Mouse (Mus musculus) ES-Bruce4 (cell line): ENCODE measurements around the gene Cfap45. TPM values are rescaled to one million over a fixed set of nuclear protein-coding genes. Genes with fewer than 3 reads are reported as not detected.

ENCODE experiments used
- H3K27ac ChIP-seq: 2 replicates; pipeline ENCODE4 v1.5.1; 2012; ENCODE audit warnings: low read length, inconsistent platforms; ENCODE audit not compliant: insufficient read depth
- H3K27me3 ChIP-seq: 2 replicates; pipeline ENCODE4 v1.6.1; 2012; ENCODE audit warnings: mild to moderate bottlenecking, low read length, inconsistent platforms; ENCODE audit not compliant: control insufficient read depth, poor library complexity, insufficient read depth, severe bottlenecking
- H3K36me3 ChIP-seq: 2 replicates; pipeline ENCODE4 v1.6.1; 2012; ENCODE audit warnings: inconsistent platforms, mild to moderate bottlenecking, low read length, moderate library complexity; ENCODE audit not compliant: control insufficient read depth, poor library complexity, insufficient read depth, severe bottlenecking
- H3K4me1 ChIP-seq: one replicate; pipeline ENCODE4 v1.8.1; 2011; ENCODE audit warnings: low read length; ENCODE audit not compliant: control insufficient read depth, insufficient read depth
- H3K4me3 ChIP-seq: 2 replicates; pipeline ENCODE4 v1.5.1; 2011; ENCODE audit warnings: low read depth, mild to moderate bottlenecking, low read length
- H3K9ac ChIP-seq: 2 replicates; pipeline ENCODE4 v1.6.1; 2012; ENCODE audit warnings: low read depth, mild to moderate bottlenecking, inconsistent platforms; ENCODE audit not compliant: poor library complexity, severe bottlenecking
- H3K9me3 ChIP-seq: replicated peaks from 2 replicates; pipeline ENCODE4 v1.6.1; 2012; ENCODE audit warnings: mild to moderate bottlenecking, low read length, inconsistent platforms; ENCODE audit not compliant: control insufficient read depth, poor library complexity, insufficient read depth, severe bottlenecking
- CTCF ChIP-seq: IDR thresholded peaks from one replicate; pipeline ENCODE4 v1.8.1; 2011; ENCODE audit warnings: low read depth, low read length
- EP300 ChIP-seq: IDR thresholded peaks from 2 replicates; pipeline ENCODE4 v1.6.1; 2011; ENCODE audit warnings: low read depth, low read length; ENCODE audit not compliant: insufficient read depth
- POLR2A ChIP-seq: IDR thresholded peaks from one replicate; pipeline ENCODE4 v1.8.1; 2011; ENCODE audit warnings: low read length; ENCODE audit not compliant: insufficient read depth
- polyA plus RNA-seq: library from polyadenylated mRNA; stranded (reverse); fragments of >200 nt; gene quantifications from 2 replicates; pipeline ENCODE4 v1.2.4, GENCODE M21; 2011; ENCODE audit warnings: low read depth; ENCODE audit not compliant: missing spikeins, insufficient read depth, insufficient read length

The Cfap45 gene
- polyA plus RNA-seq, 1 experiment, result 2.1 TPM

- Histone ChIP-seq H3K27me3 (no peaks in the 10 kb centered on the region), H3K9ac (no peak overlapping the region), H3K4me3 (no peak overlapping the region), H3K27ac (no peak overlapping the region), H3K36me3 (no peaks in the 10 kb centered on the region; the same call in 1 of the 2 replicates), H3K4me1 (peaks cover 2% of the 10 kb centered on the region), H3K9me3 (no peaks in the 10 kb centered on the region)
- no peak for TF ChIP-seq POLR2A
- no peak for TF ChIP-seq CTCF
- no peak for TF ChIP-seq EP300
These were observed 34.8 kb upstream of the Cfap45 start for GRCm38 (mm10) chr1:172485821-172486220.

DNA sequence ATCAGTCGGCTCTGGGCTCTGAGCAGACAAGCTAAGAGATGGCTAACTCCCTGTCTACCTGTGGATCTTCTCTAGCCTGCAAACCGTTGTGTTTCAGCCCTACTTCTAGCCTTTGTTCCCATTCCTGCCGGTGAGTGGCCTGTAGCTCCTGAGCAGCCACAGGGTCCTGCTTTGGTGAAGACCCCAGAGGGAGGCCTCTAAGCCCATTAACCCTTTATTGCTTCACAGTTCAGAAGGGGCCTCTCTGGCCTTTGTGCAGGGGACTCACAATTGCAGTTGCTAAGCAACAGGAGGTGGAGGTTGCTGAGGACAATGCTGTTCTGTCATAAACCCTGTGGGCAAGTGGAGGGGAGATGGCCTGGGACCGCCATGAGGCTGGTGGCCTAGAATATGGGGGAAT lies 34.4 kb upstream of the Cfap45 start:
- Histone ChIP-seq H3K27me3 (no peaks in the 10 kb centered on the region), H3K9ac (no peak overlapping the region), H3K36me3 (no peaks in the 10 kb centered on the region; the same call in 1 of the 2 replicates), H3K4me1 (peaks cover 2% of the 10 kb centered on the region), H3K9me3 (no peaks in the 10 kb centered on the region), H3K27ac (no peak overlapping the region), H3K4me3 (no peak overlapping the region)
- TF ChIP-seq POLR2A, result no peak
- TF ChIP-seq EP300, result no peak
- TF ChIP-seq CTCF, result no peak

DNA sequence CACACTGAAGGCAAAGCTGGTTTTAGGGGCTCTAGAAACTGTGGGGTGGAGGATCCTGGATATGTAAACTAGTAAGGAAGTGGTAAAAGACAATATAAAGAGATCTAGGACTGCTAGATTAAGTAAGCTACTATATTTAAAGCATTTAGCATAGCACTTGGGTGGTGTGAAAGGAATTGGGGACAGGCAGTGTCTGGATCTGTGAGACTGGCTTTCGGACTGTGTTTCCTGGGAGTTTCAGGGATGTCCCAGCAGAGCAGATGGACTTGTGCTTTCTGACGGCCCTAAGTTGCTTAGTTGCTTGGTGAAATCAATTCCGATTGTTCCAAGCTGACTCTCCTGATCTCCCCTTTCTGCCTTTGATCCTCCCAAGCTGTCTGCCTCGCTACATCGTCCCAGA lies 34.0 kb upstream of the Cfap45 start:
- H3K9ac ChIP-seq, result no peak overlapping the region
- no peak overlapping the region for H3K4me3 ChIP-seq
- no peaks in the 10 kb centered on the region; the same call in 1 of the 2 replicates for H3K36me3 ChIP-seq
- H3K27ac ChIP-seq, result no peak overlapping the region
- TF ChIP-seq CTCF, result no peak
- TF ChIP-seq EP300, result no peak
- TF ChIP-seq POLR2A, result no peak
- no peaks in the 10 kb centered on the region for H3K27me3 ChIP-seq
- peaks cover 2% of the 10 kb centered on the region for H3K4me1 ChIP-seq
- no peaks in the 10 kb centered on the region for H3K9me3 ChIP-seq

- no peaks in the 10 kb centered on the region; the same call in 1 of the 2 replicates for H3K36me3 ChIP-seq
- H3K4me3 ChIP-seq, result no peak overlapping the region
- no peak overlapping the region for H3K27ac ChIP-seq
- H3K4me1 ChIP-seq, result peaks cover 2% of the 10 kb centered on the region
- no peaks in the 10 kb centered on the region for H3K9me3 ChIP-seq
- no peaks in the 10 kb centered on the region for H3K27me3 ChIP-seq
- H3K9ac ChIP-seq, result no peak overlapping the region
- no peak for TF ChIP-seq EP300
- TF ChIP-seq POLR2A, result no peak
- no peak for TF ChIP-seq CTCF
These were observed 32.7 kb upstream of the Cfap45 start for GRCm38 (mm10) chr1:172487859-172488258.

DNA sequence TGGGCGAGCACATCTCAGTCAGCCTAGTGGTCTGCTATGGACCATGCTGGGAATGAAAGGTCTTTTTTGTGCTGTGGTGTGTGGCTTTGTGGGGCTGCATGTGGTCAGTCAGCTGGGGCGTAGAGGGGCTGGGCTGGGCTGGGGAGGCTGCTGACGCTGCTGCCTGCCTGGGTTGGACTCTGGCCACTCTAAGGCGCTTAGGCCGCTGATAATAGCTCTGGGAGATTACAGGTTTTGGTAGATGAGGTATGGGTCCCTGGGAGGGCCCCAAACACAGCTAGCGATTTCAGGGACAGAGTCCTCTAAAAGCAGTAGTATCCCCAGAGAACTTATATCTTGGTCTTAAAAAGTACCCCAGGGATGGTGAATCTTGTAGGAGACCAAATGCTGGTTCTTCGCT lies 31.8 kb upstream of the Cfap45 start:
- Histone ChIP-seq H3K27me3 (no peaks in the 10 kb centered on the region), H3K9me3 (no peaks in the 10 kb centered on the region), H3K27ac (no peak overlapping the region), H3K9ac (no peak overlapping the region), H3K36me3 (no peaks in the 10 kb centered on the region; the same call in 1 of the 2 replicates), H3K4me1 (no peaks in the 10 kb centered on the region), H3K4me3 (no peak overlapping the region)
- TF ChIP-seq EP300 (no peak), POLR2A (no peak), CTCF (no peak)

DNA sequence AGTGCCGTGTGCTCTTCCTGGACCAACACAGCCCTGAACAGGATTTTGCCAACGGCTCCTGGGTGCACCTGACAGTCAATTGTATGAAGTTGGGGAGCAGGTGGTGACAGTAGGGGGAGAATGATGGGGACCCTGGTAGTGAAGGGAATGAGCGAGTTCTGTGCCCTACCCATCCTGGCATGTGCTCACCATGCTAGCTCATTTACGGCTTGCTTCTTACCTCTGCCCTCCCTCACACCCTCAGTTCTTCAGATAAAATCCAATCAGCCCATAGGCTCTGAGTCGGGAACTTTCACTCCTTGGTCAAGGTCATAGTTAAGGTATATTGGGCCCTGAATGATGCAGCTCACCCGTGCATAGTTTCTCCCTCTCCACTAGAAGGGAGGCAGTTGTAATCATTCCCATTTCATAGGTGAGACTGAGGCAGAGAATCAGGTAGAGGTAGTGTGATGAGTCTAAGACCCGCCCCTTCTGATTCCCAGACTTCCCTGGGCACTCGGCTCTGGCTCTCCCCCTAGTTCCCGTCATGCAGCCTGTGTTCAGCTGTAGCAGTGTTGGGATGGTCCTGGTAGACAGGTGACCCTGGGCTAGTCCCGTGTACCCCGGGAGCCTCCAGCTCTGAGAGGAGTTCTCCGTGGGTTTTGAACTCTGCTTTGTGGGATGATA lies 30.9 kb upstream of the Cfap45 start:
- Histone ChIP-seq H3K27ac (no peak overlapping the region), H3K4me3 (peak overlapping the region; percentile 76), H3K4me1 (no peaks in the 10 kb centered on the region), H3K9ac (peak overlapping the region; percentile 20), H3K9me3 (no peaks in the 10 kb centered on the region), H3K27me3 (no peaks in the 10 kb centered on the region), H3K36me3 (no peaks in the 10 kb centered on the region)
- no peak for TF ChIP-seq POLR2A
- no peak for TF ChIP-seq EP300
- no peak for TF ChIP-seq CTCF
